Mouse (Mus musculus): ENCODE data around the gene Plxnc1.

Plxnc1 gene

GRCm38 (mm10) chr10:94947386-94947785, 2.8 kb upstream of the Plxnc1 start:
- DNase-seq, result no peak

GRCm38 (mm10) chr10:94945206-94945711, 624 bp upstream of the Plxnc1 start:
- DNase-seq, result peak; percentile 39 to 56

- DNase-seq, result peak; percentile 69 to 77
These were observed 567 bp downstream of the Plxnc1 start for GRCm38 (mm10) chr10:94943846-94944690.

GRCm38 (mm10) chr10:94943401-94943845, 1.2 kb downstream of the Plxnc1 start:
- peak; percentile 63 to 76 for DNase-seq

- DNase-seq, result peak; percentile 75 to 82
These were observed 2.1 kb downstream of the Plxnc1 start for GRCm38 (mm10) chr10:94942449-94943041.

GRCm38 (mm10) chr10:94941551-94941950, 3.1 kb downstream of the Plxnc1 start:
- no peak for DNase-seq

- no peak for DNase-seq
These were observed 3.8 kb downstream of the Plxnc1 start for GRCm38 (mm10) chr10:94940786-94941185.

GRCm38 (mm10) chr10:94940061-94940460, 4.6 kb downstream of the Plxnc1 start:
- peak in 1 of 2 experiments; percentile 24 for DNase-seq

- DNase-seq, result no peak
These were observed 5.7 kb downstream of the Plxnc1 start for GRCm38 (mm10) chr10:94938899-94939298.

- no peak for DNase-seq
These were observed 6.3 kb downstream of the Plxnc1 start for GRCm38 (mm10) chr10:94938320-94938719.

GRCm38 (mm10) chr10:94935270-94935669, 9.4 kb downstream of the Plxnc1 start:
- DNase-seq, result no peak

GRCm38 (mm10) chr10:94934151-94934614, 10.5 kb downstream of the Plxnc1 start:
- no peak for DNase-seq

GRCm38 (mm10) chr10:94931961-94932832, 12.4 kb downstream of the Plxnc1 start:
- peak; percentile 72 to 80 for DNase-seq

GRCm38 (mm10) chr10:94928164-94928563, 16.5 kb downstream of the Plxnc1 start:
- DNase-seq, result no peak

GRCm38 (mm10) chr10:94926297-94926696, 18.3 kb downstream of the Plxnc1 start:
- DNase-seq, result no peak

GRCm38 (mm10) chr10:94924878-94925277, 19.8 kb downstream of the Plxnc1 start:
- DNase-seq, result no peak

GRCm38 (mm10) chr10:94924450-94924849, 20.2 kb downstream of the Plxnc1 start:
- no peak for DNase-seq

- no peak for DNase-seq
These were observed 21.3 kb downstream of the Plxnc1 start for GRCm38 (mm10) chr10:94923337-94923762.

GRCm38 (mm10) chr10:94922848-94923247, 21.8 kb downstream of the Plxnc1 start:
- DNase-seq, result no peak

GRCm38 (mm10) chr10:94921751-94922150, 22.9 kb downstream of the Plxnc1 start:
- no peak for DNase-seq

GRCm38 (mm10) chr10:94920526-94920925, 24.1 kb downstream of the Plxnc1 start:
- no peak for DNase-seq

- DNase-seq, result no peak
These were observed 24.7 kb downstream of the Plxnc1 start for GRCm38 (mm10) chr10:94919960-94920359.

- peak; percentile 37 to 65 for DNase-seq
These were observed 25.1 kb downstream of the Plxnc1 start for GRCm38 (mm10) chr10:94919552-94919951.
